Mouse (Mus musculus) forebrain, embryonic 12.5 days (tissue): ENCODE data around the gene Nos1. TPM values are rescaled to one million over a fixed set of nuclear protein-coding genes. Genes with fewer than 3 reads are reported as not detected.

ENCODE experiments used
- ATAC-seq: fragments of 200-750 bp; cut with Nextera tagmentation; 2 replicates; pipeline ENCODE4 v1.8.0; 2017; ENCODE audit warnings: moderate TSS enrichment; ENCODE audit not compliant: low FRiP score
- H3K27ac ChIP-seq: fragments of 300-500 bp; sonication (generic); 2 replicates; pipeline ENCODE4 v1.5.1; 2016; ENCODE audit warnings: mild to moderate bottlenecking
- H3K27me3 ChIP-seq: fragments of 300-500 bp; sonication (generic); 2 replicates; pipeline ENCODE4 v1.6.1; 2016; ENCODE audit warnings: mild to moderate bottlenecking
- H3K36me3 ChIP-seq: fragments of 300-500 bp; sonication (generic); replicated peaks from 2 replicates; pipeline ENCODE4 v1.6.1; 2016; ENCODE audit warnings: mild to moderate bottlenecking
- H3K4me1 ChIP-seq: fragments of 300-500 bp; sonication (generic); 2 replicates; pipeline ENCODE4 v1.6.1; 2016
- H3K4me2 ChIP-seq: fragments of 300-500 bp; sonication (generic); 2 replicates; pipeline ENCODE4 v1.6.1; 2016; ENCODE audit warnings: mild to moderate bottlenecking, moderate library complexity
- H3K4me3 ChIP-seq: fragments of 300-500 bp; sonication (generic); replicated peaks from 2 replicates; pipeline ENCODE4 v1.5.1; 2016; ENCODE audit warnings: mild to moderate bottlenecking
- H3K9ac ChIP-seq: fragments of 300-500 bp; sonication (generic); 2 replicates; pipeline ENCODE4 v1.6.1; 2016; ENCODE audit warnings: mild to moderate bottlenecking
- H3K9me3 ChIP-seq: fragments of 300-500 bp; sonication (generic); 2 replicates; pipeline ENCODE4 v1.6.1; 2016
- WGBS: fragments of 180-500 bp; shearing (Covaris S2); methylation state at CpG from one replicate; pipeline ENCODE4 v1.1.7; 2016; 5-methylcytosine and 5-hydroxymethylcytosine counted together
- polyA plus RNA-seq: library from polyadenylated mRNA; unstranded; fragments of >200 nt; fragmentation: Nextera tagmentation; extraction: Ambion mirVana; gene quantifications from 2 replicates; pipeline ENCODE4 v1.2.1, GENCODE M21; 2016

The Nos1 gene
- polyA plus RNA-seq, 1 experiment from 2014 or later = 0.28 TPM

DNA sequence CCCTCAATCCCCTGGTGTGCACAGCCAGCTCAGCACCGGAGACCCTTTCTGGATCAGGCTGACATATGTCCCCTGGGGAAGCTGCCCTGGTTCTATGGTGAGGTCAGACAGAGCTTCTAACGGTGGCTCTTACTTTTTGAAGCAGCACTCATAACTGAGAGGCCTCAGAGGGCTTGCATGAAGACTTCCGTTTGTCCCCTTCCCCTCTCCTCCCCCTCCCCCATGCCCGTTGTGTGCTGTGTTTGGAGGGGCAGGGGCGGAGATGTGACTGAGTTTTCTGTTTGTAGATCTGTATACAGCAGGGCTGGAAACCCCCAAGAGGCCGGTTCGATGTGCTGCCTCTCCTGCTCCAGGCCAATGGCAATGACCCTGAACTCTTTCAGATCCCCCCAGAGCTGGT lies 122.7 kb downstream of the Nos1 start:
- H3K9me3 ChIP-seq = no peaks in the 10 kb centered on the region
- peaks cover 24% of the 10 kb centered on the region for H3K4me1 ChIP-seq
- WGBS = 52% methylated on average over 7 of the region's 7 CpGs
- no peak overlapping the region for H3K27ac ChIP-seq
- no peak overlapping the region for H3K4me3 ChIP-seq
- no peaks in the 10 kb centered on the region for H3K36me3 ChIP-seq
- H3K27me3 ChIP-seq = peaks cover 13% of the 10 kb centered on the region; the same call in 1 of the 2 replicates
- ATAC-seq = no peak
- H3K4me2 ChIP-seq = no peak overlapping the region
- H3K9ac ChIP-seq = no peak overlapping the region

DNA sequence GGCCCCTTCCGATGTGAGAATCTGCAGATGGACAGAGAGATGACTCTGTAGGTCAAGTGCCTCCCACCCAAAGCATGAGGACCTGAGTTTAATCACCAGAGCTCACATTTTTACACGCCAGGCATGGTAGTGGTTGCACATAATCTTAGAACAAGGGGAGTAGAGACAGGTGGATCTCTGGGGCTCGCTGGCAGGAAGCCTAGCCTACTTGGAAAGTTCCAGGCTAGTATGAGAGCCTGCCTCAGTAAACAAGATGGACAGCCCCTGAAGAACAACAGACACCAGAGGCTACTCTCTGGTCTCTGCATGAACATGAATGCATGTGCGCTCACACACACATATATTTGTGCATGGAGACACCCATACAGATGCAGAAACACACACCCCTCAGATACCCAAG lies 124.9 kb downstream of the Nos1 start:
- H3K4me1 ChIP-seq = peaks cover 21% of the 10 kb centered on the region
- ATAC-seq = no peak
- H3K4me3 ChIP-seq = no peak overlapping the region
- H3K4me2 ChIP-seq = no peak overlapping the region
- peaks cover 3% of the 10 kb centered on the region; the same call in 1 of the 2 replicates for H3K27me3 ChIP-seq
- H3K27ac ChIP-seq = no peak overlapping the region
- no peaks in the 10 kb centered on the region for H3K36me3 ChIP-seq
- no peak overlapping the region for H3K9ac ChIP-seq
- no peaks in the 10 kb centered on the region for H3K9me3 ChIP-seq
- WGBS = 91% methylated on average over 4 of the region's 4 CpGs

DNA sequence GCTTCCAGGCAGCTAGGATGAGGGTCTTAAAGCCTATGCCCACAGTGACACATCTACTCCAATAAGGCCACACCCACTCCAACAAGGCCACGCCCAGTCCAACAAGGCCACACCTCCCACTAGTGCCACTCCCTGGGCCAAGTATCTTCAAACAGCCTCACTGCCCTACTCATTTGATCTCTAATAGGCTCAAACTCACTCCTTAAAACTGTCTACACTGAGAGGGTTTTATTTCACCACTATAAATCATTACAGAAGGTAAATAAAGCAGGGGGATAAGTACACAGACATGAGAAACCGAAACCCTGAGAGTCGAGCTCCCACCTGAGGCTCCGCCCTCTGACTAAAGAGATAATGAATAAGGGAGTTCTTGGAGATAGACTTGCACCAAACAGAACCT lies 128.7 kb downstream of the Nos1 start:
- ATAC-seq = no peak
- Histone ChIP-seq H3K27me3 (no peaks in the 10 kb centered on the region; the same call in 1 of the 2 replicates), H3K9me3 (no peaks in the 10 kb centered on the region), H3K4me1 (0 out of 2 replicates have a peak, but pooled peaks cover 3% of the 10 kb centered on the region), H3K4me3 (no peak overlapping the region), H3K4me2 (no peak overlapping the region), H3K9ac (no peak overlapping the region), H3K27ac (no peak overlapping the region), H3K36me3 (no peaks in the 10 kb centered on the region)
- 87% methylated on average over 4 of the region's 4 CpGs for WGBS

DNA sequence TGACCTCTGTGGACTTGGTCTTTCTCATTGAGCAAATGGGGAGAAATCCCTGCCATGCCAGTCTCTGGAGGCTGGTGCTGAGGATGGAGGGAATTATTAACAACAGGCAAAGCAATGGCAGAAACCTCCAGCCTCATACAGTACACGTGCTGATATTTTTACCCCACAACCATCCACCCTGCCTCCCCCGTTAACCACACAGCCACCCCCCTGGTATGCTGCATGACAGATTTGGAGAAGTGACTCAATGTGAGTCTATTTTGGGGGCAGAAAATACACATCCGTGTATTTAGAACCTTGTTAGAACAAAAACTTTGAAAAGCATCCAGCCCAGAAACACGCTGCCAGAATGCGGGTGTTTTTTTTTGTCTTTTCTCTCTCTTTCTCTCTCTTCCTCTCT lies 135.5 kb downstream of the Nos1 start:
- no peak for ATAC-seq
- 90% methylated on average over 5 of the region's 5 CpGs for WGBS
- H3K4me2 ChIP-seq = no peak overlapping the region
- H3K4me1 ChIP-seq = no peaks in the 10 kb centered on the region
- no peak overlapping the region for H3K27ac ChIP-seq
- no peak overlapping the region for H3K4me3 ChIP-seq
- no peaks in the 10 kb centered on the region for H3K36me3 ChIP-seq
- no peaks in the 10 kb centered on the region for H3K27me3 ChIP-seq
- H3K9ac ChIP-seq = no peak overlapping the region
- H3K9me3 ChIP-seq = no peaks in the 10 kb centered on the region

DNA sequence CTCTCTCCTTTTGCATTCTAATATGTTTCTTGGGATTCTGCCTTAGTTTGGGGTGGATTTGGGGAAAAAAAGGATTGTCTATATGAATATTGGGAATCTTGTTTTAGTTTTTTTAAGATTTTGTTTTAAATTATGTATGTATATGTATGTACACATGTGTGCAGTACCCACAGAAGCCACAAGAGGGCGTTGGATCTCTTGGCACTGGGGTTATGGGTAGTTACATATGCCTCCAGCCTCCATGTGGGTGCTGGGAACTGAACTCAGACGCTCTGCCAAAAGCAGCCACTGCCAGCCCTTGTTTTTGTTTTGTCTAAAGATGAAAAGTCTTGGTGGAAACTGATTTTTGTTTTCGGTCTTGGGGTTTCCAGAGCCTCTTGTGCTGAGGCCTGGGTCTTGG lies 136.1 kb downstream of the Nos1 start:
- Histone ChIP-seq H3K36me3 (no peaks in the 10 kb centered on the region), H3K4me3 (no peak overlapping the region), H3K27me3 (no peaks in the 10 kb centered on the region), H3K9ac (no peak overlapping the region), H3K27ac (no peak overlapping the region), H3K9me3 (no peaks in the 10 kb centered on the region), H3K4me1 (no peaks in the 10 kb centered on the region), H3K4me2 (no peak overlapping the region)
- no peak for ATAC-seq
- 58% methylated on average over 3 of the region's 3 CpGs for WGBS

DNA sequence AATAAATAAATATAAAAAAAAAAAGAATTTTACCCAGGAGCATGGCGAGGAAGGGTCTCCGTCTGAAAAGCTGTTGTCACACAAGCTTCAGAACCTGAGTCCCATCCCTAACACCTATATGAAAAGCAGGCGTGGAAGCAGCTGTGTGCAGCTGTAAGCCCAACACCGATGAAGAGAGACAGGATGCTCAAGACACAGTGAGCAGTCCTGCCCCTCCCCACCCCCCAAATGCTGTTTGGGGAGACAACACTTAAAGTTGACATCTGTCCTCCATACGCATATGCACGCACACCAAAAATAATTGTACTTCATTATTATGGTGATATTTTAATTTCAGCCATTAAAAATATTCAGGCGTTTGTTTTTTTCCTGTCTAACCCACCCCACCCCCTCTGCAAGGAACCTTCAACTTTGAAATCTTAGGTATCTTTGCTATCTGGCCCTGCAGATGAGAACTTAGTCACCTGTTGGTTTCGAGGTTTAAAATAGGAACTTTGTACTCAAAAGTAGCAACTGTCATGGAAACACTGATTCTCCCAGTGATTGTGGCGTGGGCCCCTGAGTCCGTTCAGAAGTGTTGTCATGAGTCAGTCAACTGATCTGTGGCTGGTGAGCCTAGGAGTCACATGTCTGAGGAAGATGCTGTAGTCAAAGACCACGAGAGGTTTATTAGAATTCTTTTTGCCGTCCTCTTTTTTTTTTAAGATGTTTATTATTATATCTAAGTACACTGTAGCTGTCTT lies 141.1 kb downstream of the Nos1 start:
- Histone ChIP-seq H3K9ac (no peak overlapping the region), H3K27ac (no peak overlapping the region), H3K4me3 (no peak overlapping the region)

DNA sequence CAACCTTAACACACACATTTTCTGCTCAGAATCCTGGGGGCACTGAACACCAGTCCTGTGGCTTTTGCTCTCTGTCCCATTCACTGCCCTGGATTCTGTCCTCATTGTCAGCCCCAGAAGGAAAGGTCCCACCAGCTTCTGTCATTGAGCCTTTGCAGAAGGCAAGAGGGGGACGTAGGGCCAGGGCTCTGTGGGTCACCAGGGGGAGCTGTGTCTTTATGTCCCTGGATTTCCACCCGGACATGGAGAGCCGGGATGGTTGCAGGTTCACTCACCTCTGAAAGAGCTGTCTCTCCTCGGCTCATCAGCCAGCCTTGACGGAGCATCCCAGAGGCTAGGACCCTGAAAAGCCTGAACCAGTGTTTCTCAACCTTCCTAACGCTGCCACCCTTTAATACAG lies 142.9 kb downstream of the Nos1 start:
- H3K36me3 ChIP-seq = no peaks in the 10 kb centered on the region
- no peak overlapping the region for H3K9ac ChIP-seq
- no peaks in the 10 kb centered on the region for H3K27me3 ChIP-seq
- H3K9me3 ChIP-seq = no peaks in the 10 kb centered on the region
- no peak for ATAC-seq
- H3K4me3 ChIP-seq = no peak overlapping the region
- WGBS = 51% methylated on average over 6 of the region's 6 CpGs
- H3K4me2 ChIP-seq = no peak overlapping the region
- no peaks in the 10 kb centered on the region for H3K4me1 ChIP-seq
- H3K27ac ChIP-seq = no peak overlapping the region

More for the DNA sequence above, 141.1 kb downstream of the Nos1 start:
- Histone ChIP-seq H3K27me3 (no peaks in the 10 kb centered on the region), H3K4me1 (no peaks in the 10 kb centered on the region), H3K9me3 (no peaks in the 10 kb centered on the region), H3K36me3 (no peaks in the 10 kb centered on the region), H3K4me2 (no peak overlapping the region)
- no peak for ATAC-seq
- 88% methylated on average over 12 of the region's 12 CpGs for WGBS

DNA sequence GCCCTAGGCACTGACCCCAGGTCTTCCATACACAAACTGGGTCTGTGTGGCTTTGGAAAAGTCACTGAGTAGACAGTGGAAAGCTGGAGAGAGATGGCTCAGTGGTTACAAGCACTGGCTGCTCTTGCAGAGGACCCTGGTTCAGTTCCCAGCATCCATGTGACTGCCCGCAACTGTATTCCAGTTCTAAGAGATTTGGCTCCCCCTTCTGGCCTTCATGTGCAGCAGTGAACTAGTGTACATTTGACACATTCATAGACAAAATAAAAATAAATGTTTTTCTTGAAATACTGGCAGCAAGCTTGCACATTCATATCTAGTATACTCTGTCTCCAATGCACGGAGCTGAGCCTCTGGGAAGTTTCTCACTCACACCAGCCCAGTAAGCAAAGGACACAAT lies 147.7 kb downstream of the Nos1 start:
- 97% methylated on average over 2 of the region's 2 CpGs for WGBS
- no peaks in the 10 kb centered on the region for H3K27me3 ChIP-seq
- H3K36me3 ChIP-seq = no peaks in the 10 kb centered on the region
- H3K27ac ChIP-seq = no peak overlapping the region
- H3K4me3 ChIP-seq = no peak overlapping the region
- no peak for ATAC-seq
- H3K9ac ChIP-seq = no peak overlapping the region
- H3K4me2 ChIP-seq = no peak overlapping the region
- no peaks in the 10 kb centered on the region for H3K4me1 ChIP-seq
- no peaks in the 10 kb centered on the region for H3K9me3 ChIP-seq

DNA sequence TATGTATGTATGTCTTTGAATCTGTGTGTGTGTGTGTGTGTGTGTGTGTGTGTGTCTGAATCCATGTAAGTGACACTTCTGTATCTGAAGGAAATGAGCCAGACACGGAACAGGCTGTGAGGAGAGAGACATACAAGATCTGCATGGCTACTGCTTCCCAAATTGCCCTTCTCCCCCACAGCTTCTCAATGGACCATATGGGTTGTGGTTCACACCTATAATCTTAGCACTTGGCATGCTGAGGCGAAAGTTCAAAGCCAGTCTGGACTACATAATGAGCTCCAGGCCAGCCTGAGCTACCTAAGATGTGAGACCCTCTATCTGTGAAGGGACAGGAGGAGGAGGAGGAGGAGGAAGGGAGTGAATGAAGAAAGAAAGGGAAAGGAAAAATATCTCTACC lies 151.4 kb downstream of the Nos1 start:
- H3K9me3 ChIP-seq = no peaks in the 10 kb centered on the region
- no peaks in the 10 kb centered on the region for H3K4me1 ChIP-seq
- peaks cover 12% of the 10 kb centered on the region for H3K27me3 ChIP-seq
- WGBS = 72% methylated on average over 2 of the region's 2 CpGs
- H3K4me3 ChIP-seq = no peak overlapping the region
- no peaks in the 10 kb centered on the region for H3K36me3 ChIP-seq
- H3K9ac ChIP-seq = no peak overlapping the region
- H3K4me2 ChIP-seq = no peak overlapping the region
- ATAC-seq = no peak
- H3K27ac ChIP-seq = no peak overlapping the region

DNA sequence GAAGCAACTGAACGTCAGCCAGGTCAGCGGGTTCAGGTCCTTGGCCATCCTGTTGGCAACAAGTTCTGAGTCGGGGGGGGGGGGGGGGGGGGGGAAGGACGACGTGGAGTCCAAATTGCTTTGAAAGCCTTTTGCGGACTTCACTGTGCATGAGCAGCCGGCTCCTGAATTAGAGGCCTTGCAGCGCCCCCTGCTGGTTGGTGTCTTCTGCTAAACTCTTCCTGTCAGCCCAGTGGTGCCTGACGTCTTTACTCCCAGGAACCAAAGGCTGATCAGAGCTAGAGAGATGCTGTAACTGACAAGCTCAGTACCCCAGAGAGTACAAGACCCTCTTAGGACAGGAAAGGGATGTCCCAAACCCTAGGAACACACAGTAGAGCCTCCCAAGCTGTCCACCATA lies 152.0 kb downstream of the Nos1 start:
- Histone ChIP-seq H3K4me1 (no peaks in the 10 kb centered on the region), H3K27ac (no peak overlapping the region), H3K27me3 (peaks cover 12% of the 10 kb centered on the region), H3K9me3 (no peaks in the 10 kb centered on the region), H3K4me2 (peak overlapping the region; percentile 24), H3K9ac (no peak overlapping the region), H3K4me3 (no peak overlapping the region), H3K36me3 (no peaks in the 10 kb centered on the region)
- no peak for ATAC-seq
- 4% methylated on average over 6 of the region's 9 CpGs for WGBS

DNA sequence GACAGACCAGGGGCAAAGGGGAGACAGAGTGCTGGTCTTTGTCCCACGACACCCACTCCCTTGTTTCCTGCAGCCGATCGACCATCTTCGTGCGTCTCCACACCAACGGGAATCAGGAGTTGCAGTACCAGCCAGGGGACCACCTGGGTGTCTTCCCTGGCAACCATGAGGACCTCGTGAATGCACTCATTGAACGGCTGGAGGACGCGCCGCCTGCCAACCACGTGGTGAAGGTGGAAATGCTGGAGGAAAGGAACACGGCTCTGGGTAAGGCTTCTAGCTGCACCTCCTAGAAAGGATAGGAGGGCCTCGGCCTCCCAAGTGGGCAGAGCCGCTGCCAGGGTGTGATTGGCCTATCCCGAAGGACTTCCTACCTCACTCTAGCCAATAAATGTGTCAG lies 155.5 kb downstream of the Nos1 start:
- Histone ChIP-seq H3K9ac (no peak overlapping the region), H3K27ac (no peak overlapping the region), H3K36me3 (no peaks in the 10 kb centered on the region), H3K4me3 (no peak overlapping the region), H3K4me1 (no peaks in the 10 kb centered on the region), H3K27me3 (peaks cover 12% of the 10 kb centered on the region), H3K4me2 (no peak overlapping the region), H3K9me3 (no peaks in the 10 kb centered on the region)
- WGBS = 71% methylated on average over 16 of the region's 16 CpGs
- ATAC-seq = no peak

DNA sequence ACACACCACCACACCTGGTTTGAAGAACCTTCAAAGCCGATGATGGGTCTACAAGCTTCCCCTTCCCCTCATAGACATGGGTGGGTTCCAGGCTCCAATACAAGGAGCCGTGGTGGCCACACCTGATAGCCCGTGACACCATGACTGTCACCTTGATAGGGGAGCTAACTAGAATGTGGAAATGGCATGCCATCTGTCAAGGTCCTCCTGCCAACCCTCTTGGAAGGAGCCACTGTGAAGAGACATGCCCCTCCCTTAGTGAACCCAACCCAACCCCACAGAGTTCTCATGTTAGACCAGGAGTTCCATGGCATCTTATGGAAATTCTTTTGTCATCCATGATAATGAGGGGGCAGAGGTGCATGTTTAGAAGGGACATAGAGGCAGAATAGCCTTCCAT lies 156.4 kb downstream of the Nos1 start:
- H3K9ac ChIP-seq = no peak overlapping the region
- peaks cover 12% of the 10 kb centered on the region for H3K27me3 ChIP-seq
- H3K27ac ChIP-seq = no peak overlapping the region
- H3K9me3 ChIP-seq = no peaks in the 10 kb centered on the region
- no peak overlapping the region for H3K4me2 ChIP-seq
- H3K4me1 ChIP-seq = no peaks in the 10 kb centered on the region
- H3K36me3 ChIP-seq = no peaks in the 10 kb centered on the region
- WGBS = 86% methylated on average over 3 of the region's 3 CpGs
- ATAC-seq = no peak
- H3K4me3 ChIP-seq = no peak overlapping the region

DNA sequence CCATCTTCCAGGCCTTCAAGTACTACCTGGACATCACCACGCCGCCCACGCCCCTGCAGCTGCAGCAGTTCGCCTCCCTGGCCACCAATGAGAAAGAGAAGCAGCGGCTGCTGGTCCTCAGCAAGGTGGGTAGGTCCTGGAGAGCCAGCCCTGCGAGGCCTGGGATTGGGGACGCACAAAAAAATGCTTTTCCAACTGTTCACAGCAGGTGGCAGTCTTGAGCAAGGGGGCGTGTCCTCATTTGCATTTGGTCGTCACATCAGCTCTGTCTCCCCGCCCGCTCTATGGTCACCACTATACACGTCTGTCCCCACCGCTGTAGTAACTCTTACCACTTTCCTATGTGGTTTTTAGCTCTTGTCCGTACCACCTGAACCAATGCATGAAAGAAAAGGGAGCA lies 157.3 kb downstream of the Nos1 start:
- WGBS = 18% methylated on average over 14 of the region's 14 CpGs
- H3K9ac ChIP-seq = no peak overlapping the region
- 0 out of 2 replicates have a peak overlapping the region, but pooled peaks have one; percentile 16 for H3K4me3 ChIP-seq
- H3K9me3 ChIP-seq = no peaks in the 10 kb centered on the region
- peaks cover 12% of the 10 kb centered on the region for H3K27me3 ChIP-seq
- no peak overlapping the region for H3K27ac ChIP-seq
- no peaks in the 10 kb centered on the region for H3K4me1 ChIP-seq
- H3K4me2 ChIP-seq = peak overlapping the region; percentile 37; the same call in 1 of the 2 replicates
- H3K36me3 ChIP-seq = no peaks in the 10 kb centered on the region
- ATAC-seq = peak; percentile 58; the same call in 1 of the 2 replicates
